9 mouse cellular contexts compared by ENCODE assay signal in the genomic region with DNA sequence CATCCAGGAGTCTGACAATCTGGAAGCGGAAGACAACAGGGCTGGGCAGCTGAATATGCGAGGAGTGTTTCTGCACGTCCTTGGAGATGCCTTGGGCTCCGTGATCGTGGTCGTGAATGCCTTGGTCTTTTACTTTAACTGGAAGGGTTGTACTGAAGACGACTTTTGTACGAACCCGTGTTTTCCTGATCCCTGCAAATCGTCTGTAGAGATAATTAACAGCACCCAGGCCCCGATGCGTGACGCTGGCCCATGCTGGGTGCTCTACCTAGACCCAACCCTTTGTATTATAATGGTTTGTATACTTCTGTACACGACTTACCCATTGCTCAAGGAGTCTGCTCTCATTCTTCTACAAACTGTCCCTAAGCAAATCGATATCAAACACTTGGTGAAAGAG. TPM values are rescaled to one million over a fixed set of nuclear protein-coding genes. Genes with fewer than 3 reads are reported as not detected.
DNase-seq lines count a peak whose midpoint lies in the region; ATAC-seq and TF ChIP-seq lines count a peak whose summit lies in the region.
"Had no signal": no experiment of that assay in that cellular context is flagged by ENCODE, and none has a peak within 500 bp of the region (broad histone marks: within the 10 kb centered on the region; RNA-seq: fewer than 3 reads in every experiment).

No protein-coding gene starts in this region.

- TF ChIP-seq POLR2A in small intestine, adult 2 months (IDR thresholded peaks at IDR 0.05; ENCODE audit: low read depth, low read length) = no peak

- peak overlapping the region; percentile 89 for H3K4me3 ChIP-seq in lung, embryonic 14.5 days (ENCODE audit: low read depth, low read length)
- peak overlapping the region; percentile 86 for H3K4me3 ChIP-seq in forebrain, embryonic 14.5 days (ENCODE audit: low read depth, low read length)
- H3K4me3 ChIP-seq in kidney, embryonic 16.5 days (ENCODE audit: low read length) = peak overlapping the region; percentile 79; the same call in 1 of the 2 replicates
- H3K4me3 ChIP-seq in small intestine, adult 2 months (ENCODE audit: low read depth, low read length) = peak overlapping the region; percentile 45

- H3K27me3 ChIP-seq in lung, embryonic 14.5 days (ENCODE audit: insufficient read depth, low read length) = no peaks in the 10 kb centered on the region
- no peaks in the 10 kb centered on the region for H3K27me3 ChIP-seq in forebrain, embryonic 14.5 days (replicated peaks; ENCODE audit: control insufficient read depth, insufficient read depth, low read length)
- no peaks in the 10 kb centered on the region for H3K27me3 ChIP-seq in kidney, embryonic 16.5 days (ENCODE audit: insufficient read depth, low read length)
- no peaks in the 10 kb centered on the region for H3K27me3 ChIP-seq in small intestine, adult 2 months (ENCODE audit: control insufficient read depth, insufficient read depth, low read length)

- no peak overlapping the region for H3K9ac ChIP-seq in lung, embryonic 14.5 days
- no peak overlapping the region for H3K9ac ChIP-seq in forebrain, embryonic 14.5 days (ENCODE audit: low read length)
- no peak overlapping the region for H3K9ac ChIP-seq in kidney, embryonic 16.5 days (replicated peaks; ENCODE audit: low read length)

- H3K9me3 ChIP-seq in lung, embryonic 14.5 days (ENCODE audit: low read depth, low read length) = no peaks in the 10 kb centered on the region
- H3K9me3 ChIP-seq in forebrain, embryonic 14.5 days (replicated peaks; ENCODE audit: control insufficient read depth, low read length) = no peaks in the 10 kb centered on the region
- no peaks in the 10 kb centered on the region for H3K9me3 ChIP-seq in kidney, embryonic 16.5 days (ENCODE audit: low read length)

- peaks cover 19% of the 10 kb centered on the region for H3K36me3 ChIP-seq in lung, embryonic 14.5 days (ENCODE audit: insufficient read depth)
- peaks cover 14% of the 10 kb centered on the region; the same call in 1 of the 2 replicates for H3K36me3 ChIP-seq in forebrain, embryonic 14.5 days (ENCODE audit: control insufficient read depth, insufficient read depth, low read length)
- H3K36me3 ChIP-seq in kidney, embryonic 16.5 days (ENCODE audit: insufficient read depth, low read length) = peaks cover 10% of the 10 kb centered on the region
- H3K36me3 ChIP-seq in small intestine, adult 2 months (ENCODE audit: control insufficient read depth, insufficient read depth, low read length) = peaks cover 21% of the 10 kb centered on the region

- WGBS in lung, embryonic 14.5 days = 90% methylated on average over 15 of the region's 15 CpGs
- WGBS in forebrain, embryonic 14.5 days = 91% methylated on average over 15 of the region's 15 CpGs
- 92% methylated on average over 15 of the region's 15 CpGs for WGBS in kidney, embryonic 16.5 days
- WGBS in small intestine, adult 2 months = 85% methylated on average over 15 of the region's 15 CpGs

- no peak overlapping the region for H3K27ac ChIP-seq in lung, embryonic 14.5 days (ENCODE audit: low read depth)
- H3K27ac ChIP-seq in forebrain, embryonic 14.5 days (ENCODE audit: low read depth, low read length) = no peak overlapping the region
- H3K27ac ChIP-seq in kidney, embryonic 16.5 days (ENCODE audit: low read length) = no peak overlapping the region
- H3K27ac ChIP-seq in small intestine, adult 2 months (ENCODE audit: insufficient read depth, low read depth, low read length) = no peak overlapping the region

- TF ChIP-seq CTCF in lung, embryonic 14.5 days (IDR thresholded peaks at IDR 0.05; ENCODE audit: low read depth) = no peak
- no peak for TF ChIP-seq CTCF in small intestine, adult 2 months (IDR thresholded peaks at IDR 0.05; ENCODE audit: extremely low read depth, insufficient read length, insufficient replicate concordance, low read depth, low read length)

- no peak for ATAC-seq in lung, embryonic 14.5 days (ENCODE audit: insufficient read depth)
- ATAC-seq in forebrain, embryonic 14.5 days = no peak
- ATAC-seq in kidney, embryonic 16.5 days (ENCODE audit: low FRiP score, low TSS enrichment) = no peak

- peaks cover 22% of the 10 kb centered on the region; the same call in 1 of the 2 replicates for H3K4me1 ChIP-seq in lung, embryonic 14.5 days (ENCODE audit: insufficient read depth)
- H3K4me1 ChIP-seq in forebrain, embryonic 14.5 days (ENCODE audit: control insufficient read depth, insufficient read depth, low read length) = peaks cover 23% of the 10 kb centered on the region
- peaks cover 44% of the 10 kb centered on the region for H3K4me1 ChIP-seq in kidney, embryonic 16.5 days (ENCODE audit: insufficient read depth, low read length)
- peaks cover 25% of the 10 kb centered on the region for H3K4me1 ChIP-seq in small intestine, adult 2 months (ENCODE audit: control insufficient read depth, insufficient read depth, insufficient read length, low read length)

- no peak for DNase-seq in lung, embryonic 14.5 days
- no peak for DNase-seq in lung, postnatal 14 days
- DNase-seq in forebrain, embryonic 14.5 days (ENCODE audit: low spot score) = no peak
- DNase-seq in cerebellum, adult 9-10 months = no peak
- no peak for DNase-seq in retina, embryonic 14.5 days (ENCODE audit: low spot score)
- DNase-seq: layer of hippocampus, postnatal 36 days; right cerebral cortex, postnatal 25 days had no signal

- peak overlapping the region; percentile 90 for H3K4me2 ChIP-seq in lung, embryonic 14.5 days
- peak overlapping the region; percentile 88 for H3K4me2 ChIP-seq in forebrain, embryonic 14.5 days (ENCODE audit: low read length)
- peak overlapping the region; percentile 92 for H3K4me2 ChIP-seq in kidney, embryonic 16.5 days (replicated peaks; ENCODE audit: low read depth, low read length)

RNA-seq across cellular contexts. Expression of a gene that starts 2.3 kb away (rescaled TPM):
- polyA plus RNA-seq in lung, embryonic 14.5 days (2014; fragmentation: Nextera tagmentation; extraction: Ambion mirVana) = 2.9 and 3.9 TPM in 2 replicates
- polyA plus RNA-seq in forebrain, embryonic 14.5 days (2014; fragmentation: Nextera tagmentation; extraction: Ambion mirVana) = 1.3 and 2.0 TPM in 2 replicates
- 1.6 and 2.0 TPM in 2 replicates for polyA plus RNA-seq in kidney, embryonic 16.5 days (2015; fragmentation: Nextera tagmentation; extraction: Ambion mirVana)
- polyA plus RNA-seq in small intestine, adult 2 months (2012; rRNA removed) = 15.3 and 16.5 TPM in 2 replicates
